Mouse (Mus musculus): ENCODE results near the gene Pih1d1. TPM values are rescaled to one million over a fixed set of nuclear protein-coding genes. Genes with fewer than 3 reads are reported as not detected.
"Not testable (repeated sequence)": the region's sequence is repeated elsewhere in the genome, so short reads cannot be mapped to it uniquely, and the experiment has no call there.

The Pih1d1 gene
- total RNA-seq, 2 experiments from 2014 or later = 60.7 to 65.2 TPM

GRCm38 (mm10) chr7:45165701-45166100, 11.6 kb downstream of the Pih1d1 start:
- no peak for DNase-seq (ENCODE audit: low spot score in 2 of 2)

GRCm38 (mm10) chr7:45166950-45167401, 12.9 kb downstream of the Pih1d1 start:
- no peak for DNase-seq (ENCODE audit: low spot score in 2 of 2)

- no peak for DNase-seq (ENCODE audit: low spot score in 2 of 2)
These were observed 13.8 kb downstream of the Pih1d1 start for GRCm38 (mm10) chr7:45167761-45168445.

- no peak for DNase-seq (ENCODE audit: low spot score in 2 of 2)
These were observed 14.6 kb downstream of the Pih1d1 start for GRCm38 (mm10) chr7:45168656-45169055.

GRCm38 (mm10) chr7:45169495-45169894, 15.4 kb downstream of the Pih1d1 start:
- no peak for DNase-seq (ENCODE audit: low spot score in 2 of 2)

- DNase-seq (ENCODE audit: low spot score in 2 of 2) = no peak
These were observed 18.9 kb downstream of the Pih1d1 start for GRCm38 (mm10) chr7:45172974-45173373.

GRCm38 (mm10) chr7:45173772-45174171, 19.7 kb downstream of the Pih1d1 start:
- not testable (repeated sequence) for DNase-seq (ENCODE audit: low spot score in 2 of 2)

GRCm38 (mm10) chr7:45174567-45175280, 20.6 kb downstream of the Pih1d1 start:
- DNase-seq (ENCODE audit: low spot score in 2 of 2) = no peak

- no peak for DNase-seq (ENCODE audit: low spot score in 2 of 2)
These were observed 21.3 kb downstream of the Pih1d1 start for GRCm38 (mm10) chr7:45175398-45175797.

- no peak for DNase-seq (ENCODE audit: low spot score in 2 of 2)
These were observed 21.8 kb downstream of the Pih1d1 start for GRCm38 (mm10) chr7:45175929-45176328.

GRCm38 (mm10) chr7:45176356-45176755, 22.3 kb downstream of the Pih1d1 start:
- no peak for DNase-seq (ENCODE audit: low spot score in 2 of 2)

GRCm38 (mm10) chr7:45178550-45178949, 24.4 kb downstream of the Pih1d1 start:
- DNase-seq (ENCODE audit: low spot score in 2 of 2) = no peak

GRCm38 (mm10) chr7:45179469-45179868, 25.4 kb downstream of the Pih1d1 start, which contains the start of gene Gfy:
Gfy (minus strand) TSS chr7:45179569.
- no peak for DNase-seq (ENCODE audit: low spot score in 2 of 2)

GRCm38 (mm10) chr7:45180896-45181477, 26.9 kb downstream of the Pih1d1 start, which contains the start of gene Pth2:
Pth2 (plus strand) TSS chr7:45180995.
- DNase-seq (ENCODE audit: low spot score in 2 of 2) = no peak

GRCm38 (mm10) chr7:45181540-45181939, 27.4 kb downstream of the Pih1d1 start:
- no peak for DNase-seq (ENCODE audit: low spot score in 2 of 2)

GRCm38 (mm10) chr7:45182199-45182601, 28.1 kb downstream of the Pih1d1 start:
- peak; percentile 64 to 69 for DNase-seq (ENCODE audit: low spot score in 2 of 2)

- DNase-seq (ENCODE audit: low spot score in 2 of 2) = no peak
These were observed 28.5 kb downstream of the Pih1d1 start for GRCm38 (mm10) chr7:45182606-45183005.

GRCm38 (mm10) chr7:45183672-45184071, 29.6 kb downstream of the Pih1d1 start:
- no peak for DNase-seq (ENCODE audit: low spot score in 2 of 2)

GRCm38 (mm10) chr7:45185921-45186320, 31.8 kb downstream of the Pih1d1 start:
- no peak for DNase-seq (ENCODE audit: low spot score in 2 of 2)

- DNase-seq (ENCODE audit: low spot score in 2 of 2) = no peak
These were observed 35.5 kb downstream of the Pih1d1 start for GRCm38 (mm10) chr7:45189600-45189999.

GRCm38 (mm10) chr7:45190186-45190585, 36.1 kb downstream of the Pih1d1 start:
- DNase-seq (ENCODE audit: low spot score in 2 of 2) = no peak

GRCm38 (mm10) chr7:45191161-45191560, 37.1 kb downstream of the Pih1d1 start:
- DNase-seq (ENCODE audit: low spot score in 2 of 2) = no peak

Measured in adrenal gland, postnatal 4 days (tissue).